Mouse (Mus musculus) olfactory bulb, adult 2 months (tissue): ENCODE results near the gene Nek9. TPM values are rescaled to one million over a fixed set of nuclear protein-coding genes. Genes with fewer than 3 reads are reported as not detected.

ENCODE experiments used
- H3K27ac ChIP-seq: fragments of 200-500 bp; 2 replicates; pipeline ENCODE4 v1.5.1; 2012; ENCODE audit warnings: low read depth, low read length; ENCODE audit not compliant: insufficient read depth
- H3K4me1 ChIP-seq: fragments of 200-500 bp; 2 replicates; pipeline ENCODE4 v1.6.1; 2012; ENCODE audit warnings: low read length; ENCODE audit not compliant: control insufficient read depth, insufficient read depth
- H3K4me3 ChIP-seq: fragments of 200-500 bp; 2 replicates; pipeline ENCODE4 v1.5.1; 2012; ENCODE audit warnings: mild to moderate bottlenecking, low read depth, low read length, moderate library complexity; ENCODE audit not compliant: insufficient read depth
- CTCF ChIP-seq: fragments of 200-500 bp; IDR thresholded peaks from 2 replicates; pipeline ENCODE4 v1.5.1; 2012; ENCODE audit warnings: low read depth, mild to moderate bottlenecking, low read length, moderate library complexity; ENCODE audit not compliant: insufficient read depth
- POLR2A ChIP-seq: fragments of 200-500 bp; IDR thresholded peaks from 2 replicates; pipeline ENCODE4 v1.6.1; 2012; ENCODE audit warnings: mild to moderate bottlenecking, low read depth, low read length, moderate library complexity; ENCODE audit not compliant: insufficient read depth
- WGBS: fragments of 180-500 bp; shearing (Covaris S2); methylation state at CpG from one replicate; pipeline ENCODE4 v1.1.7; 2018; 5-methylcytosine and 5-hydroxymethylcytosine counted together
- polyA plus RNA-seq: library from polyadenylated mRNA; stranded (reverse); fragments of >200 nt; gene quantifications from 2 replicates; pipeline ENCODE4 v1.2.4, GENCODE M21; 2012; ENCODE audit warnings: low replicate concordance; ENCODE audit not compliant: missing spikeins, insufficient read depth, insufficient read length

Gene Nek9
- polyA plus RNA-seq, 1 experiment, result not detected

- TF ChIP-seq POLR2A (no peak), CTCF (no peak)
- H3K4me1 ChIP-seq, result no peaks in the 10 kb centered on the region
- no peak overlapping the region for H3K4me3 ChIP-seq
- H3K27ac ChIP-seq, result no peak overlapping the region
- WGBS, result 76% methylated on average over 6 of the region's 6 CpGs
These were observed 1.4 kb downstream of the Nek9 start for GRCm38 (mm10) chr12:85337567-85338311.

GRCm38 (mm10) chr12:85330153-85330552, 9.0 kb downstream of the Nek9 start:
- WGBS, result 84% methylated on average over 7 of the region's 7 CpGs
- TF ChIP-seq POLR2A (no peak), CTCF (no peak)
- Histone ChIP-seq H3K4me3 (no peak overlapping the region), H3K27ac (no peak overlapping the region), H3K4me1 (no peaks in the 10 kb centered on the region)

- Histone ChIP-seq H3K27ac (no peak overlapping the region), H3K4me3 (no peak overlapping the region), H3K4me1 (peaks cover 4% of the 10 kb centered on the region)
- 17% methylated on average over 3 of the region's 3 CpGs for WGBS
- no peak for TF ChIP-seq CTCF
- no peak for TF ChIP-seq POLR2A
These were observed 30.5 kb downstream of the Nek9 start for GRCm38 (mm10) chr12:85308651-85309050.

GRCm38 (mm10) chr12:85305247-85305892, 33.8 kb downstream of the Nek9 start:
- TF ChIP-seq CTCF (peak; percentile 63), POLR2A (no peak)
- Histone ChIP-seq H3K4me1 (peaks cover 4% of the 10 kb centered on the region), H3K27ac (peak overlapping the region; percentile 43), H3K4me3 (peak overlapping the region; percentile 21; the same call in 1 of the 2 replicates)
- WGBS, result 28% methylated on average over 16 of the region's 16 CpGs

DNA sequence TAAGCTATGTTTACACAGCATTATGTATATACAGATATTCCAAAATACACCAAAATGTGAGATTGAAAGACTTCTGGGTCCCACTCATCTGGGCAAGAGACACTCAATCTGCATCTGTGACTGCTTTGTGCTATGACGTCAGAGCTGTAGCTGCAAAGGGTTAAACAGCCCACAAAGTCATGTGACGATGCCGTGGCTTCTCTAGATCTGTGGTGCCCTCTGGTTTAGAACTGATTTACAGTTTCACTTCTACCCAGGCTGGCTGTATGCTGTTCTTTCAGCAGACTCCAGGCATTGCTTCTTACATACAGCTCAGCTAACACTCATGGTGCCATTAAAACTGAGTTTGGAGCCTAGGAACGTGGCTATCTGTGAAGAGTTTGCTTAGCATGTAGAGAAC, 34.4 kb downstream of the Nek9 start:
- Histone ChIP-seq H3K27ac (peak overlapping the region; percentile 43; the same call in 1 of the 2 replicates), H3K4me1 (peaks cover 4% of the 10 kb centered on the region), H3K4me3 (no peak overlapping the region)
- 50% methylated on average over 4 of the region's 4 CpGs for WGBS
- TF ChIP-seq CTCF (no peak), POLR2A (no peak)

DNA sequence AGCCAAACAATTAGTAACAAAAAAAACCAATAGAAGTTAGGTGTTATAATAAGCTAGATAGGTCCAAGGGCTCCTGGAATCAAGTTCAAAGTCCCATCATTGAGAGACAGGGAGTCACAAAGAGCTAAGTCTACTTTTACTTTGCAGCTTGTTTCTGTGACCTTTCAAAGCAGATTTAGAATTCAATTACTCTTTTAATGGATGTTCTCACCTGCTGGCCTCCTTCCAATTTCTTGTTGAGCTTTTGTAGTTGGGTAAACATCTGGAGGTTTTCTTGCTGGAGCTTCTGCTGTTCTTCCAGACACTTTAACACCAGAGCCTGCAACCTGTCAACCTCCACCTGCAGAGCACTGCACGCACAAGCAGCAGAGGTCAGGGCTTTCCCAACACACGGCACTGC, 35.9 kb downstream of the Nek9 start:
- WGBS, result 81% methylated on average over 2 of the region's 2 CpGs
- TF ChIP-seq CTCF (no peak), POLR2A (no peak)
- Histone ChIP-seq H3K27ac (no peak overlapping the region), H3K4me3 (no peak overlapping the region), H3K4me1 (peaks cover 4% of the 10 kb centered on the region)

DNA sequence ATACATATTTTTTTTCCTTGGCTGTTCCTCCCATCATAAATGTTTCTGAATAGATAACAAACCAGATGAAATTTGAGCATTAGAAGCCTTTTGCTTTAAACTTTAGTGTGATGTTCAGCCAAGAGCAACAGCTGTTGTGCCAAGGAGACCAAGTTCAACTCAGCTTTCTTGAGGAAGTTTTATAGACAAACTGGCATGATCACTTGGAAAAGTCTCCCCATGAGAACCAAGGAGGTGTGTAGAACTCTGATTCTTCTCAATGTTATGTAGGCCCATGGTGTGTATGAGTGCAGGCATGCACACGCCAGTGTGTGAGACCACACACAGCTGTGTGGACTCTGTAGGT, 40.4 kb downstream of the Nek9 start:
- Histone ChIP-seq H3K4me3 (no peak overlapping the region), H3K4me1 (no peaks in the 10 kb centered on the region), H3K27ac (no peak overlapping the region)
- no peak for TF ChIP-seq CTCF
- WGBS, result 91% methylated on average over 1 of the region's 1 CpGs

- H3K4me3 ChIP-seq, result no peak overlapping the region
- 85% methylated on average over 11 of the region's 11 CpGs for WGBS
- H3K27ac ChIP-seq, result no peak overlapping the region
- no peaks in the 10 kb centered on the region for H3K4me1 ChIP-seq
- TF ChIP-seq POLR2A (no peak), CTCF (no peak)
These were observed 40.9 kb downstream of the Nek9 start for GRCm38 (mm10) chr12:85298127-85298834.
